Mouse (Mus musculus) A20 (cell line): ENCODE measurements around the gene Nek4.

ENCODE experiments used
- DNase-seq: peaks from one replicate; pipeline ENCODE4 v3.0.0-alpha.2; 2011; ENCODE audit warnings: low read depth, low spot score

Gene Nek4

DNA sequence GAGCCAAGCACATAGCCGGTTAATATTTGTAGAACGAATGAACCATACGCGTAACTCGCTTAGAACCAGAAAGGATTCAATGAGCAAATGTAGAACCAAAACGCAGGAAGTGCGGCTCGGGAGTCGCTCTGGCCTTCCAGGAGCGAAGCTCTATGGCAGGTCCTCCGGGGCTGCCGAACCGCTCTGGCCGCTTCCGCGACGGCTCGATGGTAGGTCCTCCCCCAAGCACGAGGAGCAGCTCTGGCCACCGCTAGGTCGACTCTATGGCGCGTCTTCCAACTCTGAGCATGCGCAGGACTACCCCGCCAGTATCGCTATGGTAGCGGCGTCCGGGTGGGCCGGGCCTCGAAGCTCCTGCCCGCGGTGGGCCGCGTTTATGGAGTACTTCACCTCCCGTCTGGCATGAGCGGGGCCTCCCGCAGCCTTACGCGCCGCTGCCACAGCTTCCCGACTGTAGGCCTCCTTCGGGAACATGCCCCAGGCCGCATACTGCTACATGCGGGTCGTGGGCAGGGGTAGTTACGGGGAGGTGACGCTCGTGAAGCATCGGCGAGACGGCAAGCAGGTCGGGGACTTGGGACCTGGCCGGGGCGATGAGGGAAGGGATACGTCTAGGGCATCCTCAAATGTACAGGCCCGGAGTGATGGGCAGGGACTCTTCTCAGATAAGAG lies at the start of gene Nek4:
Gene Nek4 (plus strand): TSS at position 224 of the 672 bp plus-strand sequence.
- peak; percentile 97 for DNase-seq

DNA sequence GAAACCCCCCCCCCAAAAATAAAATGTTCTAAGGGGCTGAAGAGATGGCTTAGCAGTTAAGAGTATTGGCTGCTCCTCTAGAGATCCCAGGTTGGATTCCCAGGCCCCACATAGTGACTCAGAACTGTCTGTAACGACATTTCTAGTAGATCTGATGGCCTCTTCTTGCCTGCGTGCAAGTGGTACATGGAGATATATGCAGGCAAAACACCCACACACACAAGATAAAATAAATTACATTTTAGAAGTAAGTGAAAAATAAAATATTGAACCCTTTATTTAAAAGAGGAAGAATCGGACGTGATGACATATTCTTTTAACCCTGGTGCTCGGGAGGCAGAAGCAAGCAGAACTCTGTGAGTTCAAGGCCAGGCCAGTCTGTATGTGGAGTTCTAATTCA lies 48.5 kb upstream of the Nek4 start:
- no peak for DNase-seq

GRCm38 (mm10) chr14:30903036-30903435 lies 48.1 kb upstream of the Nek4 start:
- no peak for DNase-seq

GRCm38 (mm10) chr14:30904307-30904706 lies 46.9 kb upstream of the Nek4 start:
- DNase-seq, result no peak

DNA sequence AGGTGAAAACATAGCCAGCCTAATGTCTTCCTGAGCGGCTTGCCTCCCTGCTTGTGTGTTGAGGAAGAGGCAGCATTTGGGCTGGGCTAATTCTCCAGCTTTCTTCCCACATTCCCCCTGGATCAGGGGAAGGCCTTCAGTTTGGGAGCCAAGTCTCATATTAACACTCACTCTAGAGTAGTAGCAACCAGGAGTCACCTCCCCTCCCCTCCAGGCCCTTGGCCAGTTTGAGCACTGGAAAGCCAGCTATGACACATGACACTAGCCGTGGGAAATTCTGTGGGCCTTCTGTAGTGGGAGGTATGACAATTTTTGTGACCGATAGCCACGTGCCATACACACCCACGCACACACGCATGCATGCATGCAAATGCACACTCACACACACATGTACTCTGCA lies 45.2 kb upstream of the Nek4 start:
- DNase-seq, result no peak

DNA sequence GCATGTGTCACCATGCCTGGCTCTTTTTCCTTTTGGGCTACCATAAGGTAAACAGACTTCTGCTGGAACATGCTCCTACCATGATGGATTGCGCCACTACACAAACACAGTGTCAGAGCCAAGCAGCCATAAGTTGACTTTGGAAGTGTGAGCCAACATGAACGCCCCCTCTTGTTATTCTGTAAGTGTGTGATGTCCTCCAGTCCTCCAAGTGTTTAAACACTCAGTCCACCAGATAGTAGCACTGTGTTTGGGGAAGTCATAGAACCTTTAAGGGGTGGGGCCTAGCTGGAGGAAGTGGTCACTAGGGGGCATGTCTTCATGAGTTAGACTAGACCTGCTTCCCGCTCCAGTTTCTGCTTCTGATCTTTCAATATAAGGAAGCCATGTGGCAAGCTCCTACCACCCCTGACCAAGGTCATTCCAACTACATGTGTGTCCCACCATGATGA lies 43.3 kb upstream of the Nek4 start:
- DNase-seq, result peak; percentile 57

DNA sequence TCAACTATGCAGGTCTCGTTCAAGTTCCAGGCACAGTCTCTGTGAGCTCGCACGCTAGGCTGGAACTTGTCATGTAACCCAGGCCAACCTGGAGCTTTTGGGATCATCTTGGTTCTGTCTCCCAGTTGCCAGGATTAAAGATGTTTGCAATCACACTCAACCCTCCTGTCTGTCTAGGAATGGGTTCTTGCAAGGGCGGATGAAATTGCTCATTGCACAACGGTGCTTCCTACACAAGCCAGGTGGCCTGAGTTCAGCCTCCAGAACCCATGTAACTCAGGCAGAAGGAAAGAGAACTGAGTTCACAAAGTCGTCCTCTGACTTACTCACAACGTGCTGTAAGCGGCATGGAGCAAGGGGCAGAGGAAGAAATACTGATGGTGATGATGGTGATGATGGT lies 40.0 kb upstream of the Nek4 start:
- DNase-seq, result no peak

DNA sequence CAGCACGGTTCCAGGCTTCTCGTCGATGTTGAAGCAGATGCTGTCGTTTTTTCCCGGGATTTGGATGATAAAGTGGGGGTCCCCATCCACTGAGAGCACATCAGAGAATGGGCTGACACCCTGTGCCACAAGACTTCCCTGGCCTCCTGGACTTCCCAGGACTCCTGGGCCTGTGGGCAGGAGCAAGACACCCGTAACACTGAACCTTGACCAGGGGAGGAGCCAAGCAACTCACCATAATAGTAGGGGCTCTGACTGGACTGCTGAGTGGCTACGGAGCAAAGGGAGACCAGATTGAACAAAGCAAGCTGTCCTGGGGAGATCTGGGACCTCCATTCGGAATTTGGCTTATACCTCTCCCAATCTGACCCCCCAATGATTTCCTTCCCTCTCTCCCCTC lies 38.5 kb upstream of the Nek4 start:
- DNase-seq, result no peak

DNA sequence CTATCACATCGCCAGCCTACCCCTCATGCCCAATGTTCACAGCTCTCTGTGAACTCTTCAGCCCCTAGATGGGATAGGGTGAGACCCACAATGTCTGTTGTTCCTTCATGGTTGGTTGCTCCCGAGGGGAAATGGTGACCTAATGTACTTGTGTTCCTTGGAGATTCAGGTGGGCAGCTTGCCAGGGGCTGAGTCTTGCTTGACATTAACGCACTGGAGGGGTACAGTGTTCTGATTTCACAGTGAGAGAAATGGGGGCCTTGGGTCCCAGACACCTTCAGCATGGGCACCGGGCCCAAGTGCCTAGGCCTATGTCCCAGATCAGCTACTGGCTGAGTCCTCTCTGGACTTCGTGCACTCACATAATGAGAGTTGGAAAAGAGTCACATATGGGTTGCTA lies 37.8 kb upstream of the Nek4 start:
- no peak for DNase-seq

DNA sequence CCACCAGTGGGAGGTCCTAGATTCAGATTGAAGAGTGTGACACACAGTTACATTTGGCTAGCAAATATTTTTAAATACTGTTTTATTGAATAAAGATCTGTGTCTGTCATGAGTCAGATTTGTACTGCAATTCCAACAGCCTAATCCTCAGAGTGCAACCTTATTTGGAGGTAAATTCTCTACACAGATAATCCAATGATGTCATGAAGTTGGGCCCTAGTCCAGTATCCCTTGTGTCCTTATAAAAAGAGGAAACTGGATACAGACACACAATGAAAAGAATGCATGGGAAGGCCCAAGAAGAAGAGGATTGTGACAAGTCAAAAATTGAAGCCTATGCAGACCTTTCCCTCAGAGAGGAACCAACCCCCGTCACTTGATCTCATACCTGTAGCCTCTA lies 34.7 kb upstream of the Nek4 start:
- no peak for DNase-seq

DNA sequence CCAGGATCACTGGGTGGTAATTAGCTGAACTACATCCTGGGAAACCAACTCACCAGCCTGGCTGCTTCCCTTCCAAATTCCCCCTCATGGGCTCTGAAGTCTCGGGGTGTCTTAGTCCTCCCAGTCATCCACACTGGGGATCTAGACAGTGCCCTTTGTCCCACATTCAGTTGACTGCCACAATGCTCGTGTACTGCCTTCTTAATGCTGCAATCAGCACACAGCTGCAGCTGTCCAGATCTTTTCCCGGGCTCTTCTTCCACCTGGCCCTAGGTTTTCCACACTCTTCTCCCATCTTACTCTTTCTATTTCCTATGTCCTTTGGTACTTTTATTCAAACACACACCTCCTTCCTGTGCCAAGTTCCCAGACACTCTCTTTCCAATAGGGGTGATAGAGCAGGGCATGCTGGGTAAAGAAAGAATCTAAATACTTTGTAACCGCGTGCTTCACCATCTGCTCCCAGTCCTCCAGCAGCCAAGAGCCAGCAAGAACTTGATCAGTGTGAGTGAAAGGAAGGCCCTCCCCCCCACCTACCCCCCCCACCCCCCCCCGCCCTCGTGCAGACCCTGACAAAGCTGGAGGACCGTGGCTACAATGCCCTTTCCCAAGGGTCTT lies 29.0 kb upstream of the Nek4 start:
- DNase-seq, result no peak

GRCm38 (mm10) chr14:30923375-30924105 lies 27.6 kb upstream of the Nek4 start, which contains the start of gene Itih3:
Gene Itih3, minus strand, starts transcription at chr14:30923760.
- DNase-seq, result no peak

- DNase-seq, result no peak
Measured at GRCm38 (mm10) chr14:30925492-30925891, 25.7 kb upstream of the Nek4 start.

DNA sequence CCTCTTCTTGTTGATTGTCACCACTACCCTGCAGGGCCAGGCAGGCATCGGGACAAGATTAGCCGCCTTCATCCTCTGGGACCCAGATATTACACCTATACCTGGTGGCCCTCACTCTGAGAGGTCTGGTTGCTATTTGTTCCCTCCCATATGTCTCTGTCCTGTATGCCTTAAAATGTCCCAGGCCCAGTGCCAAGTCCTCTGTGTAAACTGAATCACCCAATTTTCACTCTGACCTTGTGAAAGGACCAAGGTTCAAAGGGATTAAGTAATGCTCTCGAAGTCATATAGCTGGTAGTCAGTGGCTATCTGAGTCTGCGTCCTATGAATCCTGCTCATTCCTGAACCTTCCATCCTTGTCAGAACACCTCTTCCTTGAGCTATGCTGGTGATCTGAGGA lies 20.8 kb upstream of the Nek4 start:
- no peak for DNase-seq

DNA sequence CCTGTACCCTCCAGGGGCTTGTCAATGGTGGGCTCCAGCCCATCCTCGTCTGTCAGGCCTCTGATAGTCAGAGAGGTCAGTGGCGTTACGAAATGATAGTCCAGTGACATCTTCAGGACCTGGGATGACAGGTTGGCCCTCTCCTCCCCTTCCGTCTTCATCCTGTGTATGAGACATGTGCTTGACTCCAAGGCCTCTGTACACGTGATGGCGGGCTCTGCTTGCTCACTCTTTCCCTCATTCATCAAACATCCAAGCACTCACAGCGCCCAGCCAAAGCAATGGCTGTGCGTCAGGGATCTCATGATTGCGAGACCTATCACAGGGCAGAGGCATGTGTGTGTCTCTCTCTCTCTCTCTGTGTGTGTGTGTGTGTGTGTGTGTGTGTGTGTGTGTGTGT lies 17.8 kb upstream of the Nek4 start:
- no peak for DNase-seq

GRCm38 (mm10) chr14:30942254-30942653 lies 8.9 kb upstream of the Nek4 start:
- no peak for DNase-seq

- DNase-seq, result no peak
Measured at GRCm38 (mm10) chr14:30943038-30943437, 8.1 kb upstream of the Nek4 start, which contains the start of gene Itih1. Gene Itih1, minus strand, starts transcription at chr14:30943289.

DNA sequence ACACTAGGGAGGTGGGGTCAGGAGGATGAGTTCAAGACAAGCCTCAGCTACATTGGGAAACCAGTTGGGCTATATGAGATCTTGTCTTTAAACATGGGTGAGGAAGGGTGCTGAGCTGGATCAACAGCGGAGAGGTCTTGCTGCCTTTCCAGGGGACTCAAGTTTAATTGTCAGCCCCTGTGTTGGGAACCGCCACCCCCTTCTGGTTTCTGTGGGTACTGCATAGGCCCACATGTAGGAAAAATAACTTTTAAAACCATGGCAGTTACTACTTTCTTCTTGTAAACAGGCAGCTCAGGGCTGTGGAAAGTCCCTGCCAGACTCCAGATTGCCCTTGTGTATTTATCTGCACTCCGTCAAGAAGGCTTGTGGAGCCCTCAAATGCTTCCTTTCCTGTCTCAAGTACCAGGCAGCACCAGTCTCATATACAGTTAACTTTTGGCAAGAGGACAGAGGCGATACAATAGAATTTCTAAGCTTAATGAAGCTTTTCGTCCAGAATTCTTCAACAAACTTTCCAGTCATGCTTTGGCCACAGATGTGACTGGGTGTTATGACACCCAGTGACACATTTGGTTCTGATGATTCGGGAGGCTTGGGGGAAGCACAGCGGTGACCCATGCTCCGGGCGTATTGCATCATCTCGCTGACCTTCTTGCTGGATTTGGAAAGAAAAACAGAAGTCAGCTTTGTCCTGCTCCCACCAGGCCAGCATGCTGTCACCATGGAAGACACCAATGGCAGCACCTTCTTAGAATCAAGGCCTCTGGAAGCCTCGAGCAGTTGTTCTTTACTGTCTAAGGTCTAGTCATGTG lies 7.1 kb upstream of the Nek4 start:
- DNase-seq, result peak; percentile 73

GRCm38 (mm10) chr14:30944745-30945144 lies 6.4 kb upstream of the Nek4 start:
- no peak for DNase-seq

DNA sequence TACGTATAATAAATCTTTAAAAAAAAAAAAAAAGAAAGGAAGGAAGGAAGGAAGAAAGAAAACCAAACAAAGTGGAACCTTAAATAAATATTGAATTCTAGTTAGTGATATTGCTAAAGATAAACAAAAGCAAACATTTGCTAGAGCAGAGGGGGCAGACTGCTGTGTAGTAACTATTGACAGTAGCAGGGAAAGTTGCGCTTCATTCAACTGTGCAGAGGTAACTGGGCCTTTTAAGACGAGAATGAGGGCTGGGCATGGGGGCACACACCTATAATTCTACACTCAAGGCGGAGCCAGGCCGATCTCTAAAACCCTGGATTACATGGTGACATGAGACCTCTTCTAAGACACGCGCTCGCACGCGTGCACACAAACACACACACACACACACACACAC lies 1.2 kb upstream of the Nek4 start:
- no peak for DNase-seq

DNA sequence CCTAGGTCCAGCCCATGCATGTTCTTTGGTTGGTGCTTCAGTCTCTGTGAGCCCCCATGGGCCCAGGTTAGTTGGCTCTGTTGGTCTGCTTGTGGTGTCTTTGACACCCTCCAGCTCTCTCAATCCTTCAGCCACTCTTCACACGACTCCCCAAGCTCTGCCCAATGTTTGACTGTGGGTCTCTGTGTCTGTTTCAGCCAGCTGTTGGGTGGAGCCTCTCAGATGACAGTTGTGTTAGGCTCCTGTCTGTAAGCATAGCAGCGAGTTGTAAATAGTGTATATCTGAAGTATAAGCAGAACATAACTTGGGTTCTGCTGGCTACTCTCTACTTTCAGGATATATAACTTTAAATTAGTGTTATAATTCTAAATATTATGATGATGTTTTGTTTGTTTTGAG lies 7.3 kb downstream of the Nek4 start:
- DNase-seq, result no peak

GRCm38 (mm10) chr14:30959031-30959430 lies 7.9 kb downstream of the Nek4 start:
- DNase-seq, result no peak
